Mouse (Mus musculus): ENCODE results near the gene Ptpro.

- TF ChIP-seq CTCF (conservative IDR thresholded peaks at IDR 0.05; ENCODE audit: low read length) (no peak), POU5F1 (IDR thresholded peaks at IDR 0.05; ENCODE audit: borderline replicate concordance, low read length) (no peak)
Observed at GRCm38 (mm10) chr6:137512753-137513152, 260.6 kb downstream of the Ptpro start.

All from E14TG2a.4 (cell line).